Mouse (Mus musculus) forebrain, embryonic 13.5 days (tissue): ENCODE data around the gene Mertk. TPM values are rescaled to one million over a fixed set of nuclear protein-coding genes. Genes with fewer than 3 reads are reported as not detected.
"Not testable (repeated sequence)": the region's sequence is repeated elsewhere in the genome, so short reads cannot be mapped to it uniquely, and the experiment has no call there.

Source experiments
- ATAC-seq: fragments of 200-750 bp; cut with Nextera tagmentation; 2 replicates; pipeline ENCODE4 v1.8.0; 2017
- H3K27ac ChIP-seq: fragments of 300-500 bp; sonication (generic); 2 replicates; pipeline ENCODE4 v1.5.1; 2015; ENCODE audit warnings: inconsistent platforms, mild to moderate bottlenecking, moderate library complexity
- H3K27me3 ChIP-seq: fragments of 300-500 bp; sonication (generic); 2 replicates; pipeline ENCODE4 v1.6.1; 2015; ENCODE audit warnings: mild to moderate bottlenecking, inconsistent platforms
- H3K36me3 ChIP-seq: fragments of 300-500 bp; sonication (generic); 2 replicates; pipeline ENCODE4 v1.6.1; 2015; ENCODE audit warnings: mild to moderate bottlenecking, inconsistent platforms; ENCODE audit not compliant: poor library complexity, severe bottlenecking
- H3K4me1 ChIP-seq: fragments of 300-500 bp; sonication (generic); 2 replicates; pipeline ENCODE4 v1.6.1; 2015; ENCODE audit warnings: inconsistent platforms
- H3K4me2 ChIP-seq: fragments of 300-500 bp; sonication (generic); 2 replicates; pipeline ENCODE4 v1.6.1; 2015; ENCODE audit warnings: inconsistent platforms, mild to moderate bottlenecking, moderate library complexity
- H3K4me3 ChIP-seq: fragments of 300-500 bp; sonication (generic); 2 replicates; pipeline ENCODE4 v1.5.1; 2015; ENCODE audit warnings: mild to moderate bottlenecking, inconsistent platforms
- H3K9ac ChIP-seq: fragments of 300-500 bp; sonication (generic); 2 replicates; pipeline ENCODE4 v1.6.1; 2015; ENCODE audit warnings: mild to moderate bottlenecking, inconsistent platforms
- H3K9me3 ChIP-seq: fragments of 300-500 bp; sonication (generic); replicated peaks from 2 replicates; pipeline ENCODE4 v1.6.1; 2016; ENCODE audit warnings: inconsistent platforms
- WGBS: fragments of 180-500 bp; shearing (Covaris S2); methylation state at CpG from one replicate; pipeline ENCODE4 v1.1.7; 2015; 5-methylcytosine and 5-hydroxymethylcytosine counted together
- polyA plus RNA-seq: library from polyadenylated mRNA; unstranded; fragments of >200 nt; fragmentation: Nextera tagmentation; extraction: Ambion mirVana; gene quantifications from 2 replicates; pipeline ENCODE4 v1.2.1, GENCODE M21; 2015

Mertk gene
- polyA plus RNA-seq, result 0.56 and 0.88 TPM in 2 replicates

- peak within 1 kb of the TSS; percentile 51 for H3K4me3 ChIP-seq
- H3K36me3 ChIP-seq, result no peaks in the 10 kb centered on the region
- peak within 1 kb of the TSS; percentile 96 for H3K4me2 ChIP-seq
- peak within 1 kb of the TSS; percentile 62 for H3K9ac ChIP-seq
- no peak within 1 kb of the TSS for H3K27ac ChIP-seq
- H3K4me1 ChIP-seq, result peaks cover 19% of the 10 kb centered on the region
- peak; percentile 77 for ATAC-seq
- H3K27me3 ChIP-seq, result peaks cover 22% of the 10 kb centered on the region; the same call in 1 of the 2 replicates
- WGBS, result under 1% methylated on average over 30 of the region's 30 CpGs
- no peaks in the 10 kb centered on the region for H3K9me3 ChIP-seq
These were observed at the start of gene Mertk for GRCm38 (mm10) chr2:128698693-128699181. TSS of gene Mertk (plus strand) at chr2:128698956.

GRCm38 (mm10) chr2:128680661-128681060 lies 18.1 kb upstream of the Mertk start:
- peaks cover 75% of the 10 kb centered on the region for H3K36me3 ChIP-seq

GRCm38 (mm10) chr2:128686921-128687557 lies 11.7 kb upstream of the Mertk start, which contains the start of gene Anapc1:
TSS of gene Anapc1 (minus strand) at chr2:128687391.
- H3K36me3 ChIP-seq, result peaks cover 20% of the 10 kb centered on the region
- peak within 1 kb of the TSS; percentile 98 for H3K9ac ChIP-seq
- peak within 1 kb of the TSS; percentile 98 for H3K4me3 ChIP-seq
- under 1% methylated on average over 57 of the region's 58 CpGs for WGBS
- H3K27me3 ChIP-seq, result no peaks in the 10 kb centered on the region; the same call in none of the 2 replicates
- H3K9me3 ChIP-seq, result no peaks in the 10 kb centered on the region
- H3K4me2 ChIP-seq, result peak within 1 kb of the TSS; percentile 71
- H3K4me1 ChIP-seq, result peaks cover 21% of the 10 kb centered on the region
- H3K27ac ChIP-seq, result peak within 1 kb of the TSS; percentile 80
- ATAC-seq, result peak; percentile 98

More at GRCm38 (mm10) chr2:128680661-128681060, 18.1 kb upstream of the Mertk start:
- Histone ChIP-seq H3K4me3 (no peak overlapping the region), H3K27me3 (no peaks in the 10 kb centered on the region), H3K4me1 (peaks cover 7% of the 10 kb centered on the region), H3K4me2 (no peak overlapping the region), H3K9ac (no peak overlapping the region), H3K27ac (no peak overlapping the region), H3K9me3 (no peaks in the 10 kb centered on the region)
- no peak for ATAC-seq
- 84% methylated on average over 4 of the region's 4 CpGs for WGBS

- peak overlapping the region; percentile 80 for H3K27ac ChIP-seq
- peak overlapping the region; percentile 71 for H3K4me2 ChIP-seq
- peak overlapping the region; percentile 98 for H3K4me3 ChIP-seq
- peaks cover 17% of the 10 kb centered on the region for H3K36me3 ChIP-seq
- no peaks in the 10 kb centered on the region for H3K9me3 ChIP-seq
- 44% methylated on average over 10 of the region's 10 CpGs for WGBS
- H3K27me3 ChIP-seq, result no peaks in the 10 kb centered on the region; the same call in none of the 2 replicates
- ATAC-seq, result peak; percentile 92
- peaks cover 21% of the 10 kb centered on the region for H3K4me1 ChIP-seq
- H3K9ac ChIP-seq, result peak overlapping the region; percentile 98
These were observed 11.1 kb upstream of the Mertk start for GRCm38 (mm10) chr2:128687558-128688120.

GRCm38 (mm10) chr2:128692336-128692735 lies 6.4 kb upstream of the Mertk start:
- Histone ChIP-seq H3K27me3 (peaks cover 7% of the 10 kb centered on the region), H3K36me3 (no peaks in the 10 kb centered on the region), H3K9me3 (no peaks in the 10 kb centered on the region), H3K4me2 (no peak overlapping the region), H3K9ac (no peak overlapping the region), H3K4me1 (0 out of 2 replicates have a peak, but pooled peaks cover 5% of the 10 kb centered on the region), H3K27ac (no peak overlapping the region), H3K4me3 (no peak overlapping the region)
- no peak for ATAC-seq
- 71% methylated on average over 14 of the region's 14 CpGs for WGBS

GRCm38 (mm10) chr2:128692771-128693170 lies 6.0 kb upstream of the Mertk start:
- no peak overlapping the region for H3K4me3 ChIP-seq
- H3K9ac ChIP-seq, result no peak overlapping the region
- H3K4me2 ChIP-seq, result no peak overlapping the region
- WGBS, result 90% methylated on average over 10 of the region's 10 CpGs
- H3K4me1 ChIP-seq, result peaks cover 8% of the 10 kb centered on the region; the same call in 1 of the 2 replicates
- H3K36me3 ChIP-seq, result no peaks in the 10 kb centered on the region
- no peak for ATAC-seq
- H3K27me3 ChIP-seq, result peaks cover 11% of the 10 kb centered on the region
- H3K27ac ChIP-seq, result no peak overlapping the region
- no peaks in the 10 kb centered on the region for H3K9me3 ChIP-seq

GRCm38 (mm10) chr2:128693236-128693635 lies 5.5 kb upstream of the Mertk start:
- Histone ChIP-seq H3K4me3 (no peak overlapping the region), H3K36me3 (no peaks in the 10 kb centered on the region), H3K27me3 (peaks cover 11% of the 10 kb centered on the region), H3K9me3 (no peaks in the 10 kb centered on the region), H3K9ac (no peak overlapping the region), H3K4me2 (no peak overlapping the region), H3K4me1 (peaks cover 7% of the 10 kb centered on the region; the same call in 1 of the 2 replicates), H3K27ac (no peak overlapping the region)
- no peak for ATAC-seq
- WGBS, result 72% methylated on average over 4 of the region's 4 CpGs

- Histone ChIP-seq H3K27me3 (peaks cover 16% of the 10 kb centered on the region), H3K4me1 (peaks cover 13% of the 10 kb centered on the region)
- H3K36me3 ChIP-seq, H3K9ac ChIP-seq, H3K4me2 ChIP-seq, H3K9me3 ChIP-seq, H3K4me3 ChIP-seq, H3K27ac ChIP-seq, ATAC-seq: not testable (repeated sequence)
- WGBS, result 83% methylated on average over 3 of the region's 3 CpGs
These were observed 4.9 kb upstream of the Mertk start for GRCm38 (mm10) chr2:128693828-128694227.

- Histone ChIP-seq H3K9ac (no peak overlapping the region), H3K4me1 (peaks cover 19% of the 10 kb centered on the region), H3K4me2 (no peak overlapping the region), H3K4me3 (no peak overlapping the region), H3K27me3 (peaks cover 16% of the 10 kb centered on the region; the same call in 1 of the 2 replicates), H3K27ac (no peak overlapping the region), H3K36me3 (no peaks in the 10 kb centered on the region), H3K9me3 (no peaks in the 10 kb centered on the region)
- ATAC-seq, result no peak
These were observed 4.2 kb upstream of the Mertk start for GRCm38 (mm10) chr2:128694548-128694947.

GRCm38 (mm10) chr2:128696426-128696825 lies 2.3 kb upstream of the Mertk start:
- no peak overlapping the region for H3K27ac ChIP-seq
- H3K4me3 ChIP-seq, result no peak overlapping the region
- ATAC-seq, result no peak
- WGBS, result 82% methylated on average over 3 of the region's 3 CpGs
- H3K36me3 ChIP-seq, result no peaks in the 10 kb centered on the region
- H3K9ac ChIP-seq, result no peak overlapping the region
- H3K4me1 ChIP-seq, result peaks cover 19% of the 10 kb centered on the region
- no peaks in the 10 kb centered on the region for H3K9me3 ChIP-seq
- peaks cover 22% of the 10 kb centered on the region; the same call in 1 of the 2 replicates for H3K27me3 ChIP-seq
- no peak overlapping the region for H3K4me2 ChIP-seq

- WGBS, result 93% methylated on average over 1 of the region's 1 CpGs
- no peaks in the 10 kb centered on the region for H3K36me3 ChIP-seq
- peaks cover 19% of the 10 kb centered on the region for H3K4me1 ChIP-seq
- H3K9me3 ChIP-seq, result no peaks in the 10 kb centered on the region
- H3K27ac ChIP-seq, result no peak overlapping the region
- H3K27me3 ChIP-seq, result peaks cover 22% of the 10 kb centered on the region; the same call in 1 of the 2 replicates
- H3K9ac ChIP-seq, result no peak overlapping the region
- no peak overlapping the region for H3K4me2 ChIP-seq
- ATAC-seq, result no peak
- H3K4me3 ChIP-seq, result no peak overlapping the region
These were observed 1.7 kb upstream of the Mertk start for GRCm38 (mm10) chr2:128697047-128697446.

- Histone ChIP-seq H3K9ac (peak overlapping the region; percentile 14; the same call in 1 of the 2 replicates), H3K4me3 (no peak overlapping the region), H3K4me1 (peaks cover 19% of the 10 kb centered on the region), H3K4me2 (peak overlapping the region; percentile 96), H3K27me3 (peaks cover 22% of the 10 kb centered on the region; the same call in 1 of the 2 replicates), H3K9me3 (no peaks in the 10 kb centered on the region), H3K27ac (no peak overlapping the region), H3K36me3 (no peaks in the 10 kb centered on the region)
- WGBS, result 54% methylated on average over 5 of the region's 5 CpGs
- ATAC-seq, result no peak
These were observed 1.2 kb upstream of the Mertk start for GRCm38 (mm10) chr2:128697566-128697965.
